Comparison of ENCODE assay signal across 17 mouse cellular contexts in genomic region chr4:141194553-141194952, GRCm38 (mm10). TPM values are rescaled to one million over a fixed set of nuclear protein-coding genes. Genes with fewer than 3 reads are reported as not detected.
"Had no signal": no experiment of that assay in that cellular context is flagged by ENCODE, and none has a peak within 500 bp of the region (broad histone marks: within the 10 kb centered on the region; RNA-seq: fewer than 3 reads in every experiment).

No protein-coding gene starts in this region.

- H3K9me3 ChIP-seq: neural tube, embryonic 13.5 days; neural tube, embryonic 15.5 days; stomach, embryonic 15.5 days had no signal

- H3K27ac ChIP-seq: neural tube, embryonic 13.5 days; neural tube, embryonic 15.5 days; stomach, embryonic 15.5 days; stomach, postnatal 0 days had no signal

- H3K4me3 ChIP-seq: neural tube, embryonic 13.5 days; neural tube, embryonic 15.5 days; stomach, embryonic 15.5 days had no signal

- H3K4me2 ChIP-seq: neural tube, embryonic 13.5 days; neural tube, embryonic 15.5 days; stomach, embryonic 15.5 days had no signal

- H3K27me3 ChIP-seq: neural tube, embryonic 13.5 days; neural tube, embryonic 15.5 days; stomach, embryonic 15.5 days had no signal

- H3K4me1 ChIP-seq: neural tube, embryonic 13.5 days; neural tube, embryonic 15.5 days; stomach, embryonic 15.5 days had no signal

- H3K9ac ChIP-seq: neural tube, embryonic 13.5 days; neural tube, embryonic 15.5 days; stomach, embryonic 15.5 days had no signal

- DNase-seq: retina, postnatal 1 day; right cerebral cortex, adult 18-20 months; right cerebral cortex, postnatal 14 days; right cerebral cortex, postnatal 25 days; right cerebral cortex, postnatal 4 days; spleen, adult 18-20 months; thymus, adult 18-20 months; thymus, adult 2 months; thymus, postnatal 14 days; thymus, postnatal 25 days; thymus, postnatal 36 days; thymus, postnatal 4 days had no signal

RNA-seq across cellular contexts. Expression of gene Arhgef19, which starts 44.7 kb away (rescaled TPM):
- total RNA-seq: neutrophil, adult 5-6 weeks had no signal
